ENCODE assay signal across 9 mouse cellular contexts in the genomic region with DNA sequence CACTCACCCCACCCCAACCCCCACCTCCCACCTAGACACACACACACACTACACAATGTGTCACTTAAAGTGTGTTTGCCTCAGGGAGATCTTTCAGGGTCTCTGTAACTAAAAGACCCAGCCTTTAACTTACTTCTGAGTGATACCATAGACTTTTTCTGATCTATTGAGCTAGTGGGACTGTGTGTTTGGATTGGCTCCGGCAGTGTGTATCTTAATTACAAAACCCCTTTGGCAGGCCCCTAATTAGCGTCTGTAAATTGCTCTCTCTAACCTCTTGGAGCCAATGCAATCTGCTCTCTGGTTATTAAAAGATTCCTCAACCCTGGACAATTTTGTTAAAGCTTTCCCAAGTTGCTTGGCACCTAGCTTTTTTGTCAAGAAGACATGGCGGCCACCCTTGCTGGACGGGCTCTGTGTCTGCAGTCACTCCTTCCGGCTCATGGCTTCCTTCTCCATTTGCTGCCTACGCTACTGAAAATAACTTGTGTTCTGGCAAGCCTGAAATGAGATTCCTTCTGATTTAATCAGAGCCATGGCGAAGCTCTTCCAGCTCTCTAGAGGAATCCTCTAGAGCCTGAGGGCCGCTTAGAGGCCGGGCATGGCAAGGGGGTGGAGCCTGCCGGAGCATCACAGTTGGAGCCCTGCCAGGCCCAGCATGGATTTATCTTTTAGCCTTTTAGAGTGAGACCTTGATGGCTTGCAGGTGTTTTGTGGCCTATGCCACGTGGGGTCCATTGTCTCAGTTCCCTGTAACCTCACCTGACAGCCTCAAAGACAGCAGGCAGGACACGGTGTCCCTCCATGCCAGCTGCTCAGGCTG. TPM values are rescaled to one million over a fixed set of nuclear protein-coding genes. Genes with fewer than 3 reads are reported as not detected.
DNase-seq lines count a peak whose midpoint lies in the region; ATAC-seq lines count a peak whose summit lies in the region.
"Had no signal": no experiment of that assay in that cellular context is flagged by ENCODE, and none has a peak within 500 bp of the region (broad histone marks: within the 10 kb centered on the region; RNA-seq: fewer than 3 reads in every experiment).

No protein-coding gene starts in this region.

- no peaks in the 10 kb centered on the region for H3K4me1 ChIP-seq in neural tube, embryonic 11.5 days (ENCODE audit: control insufficient read depth, insufficient read depth, low read length)

- no peak overlapping the region for H3K27ac ChIP-seq in neural tube, embryonic 11.5 days (ENCODE audit: low read depth, low read length)
- H3K27ac ChIP-seq: limb, embryonic 12.5 days had no signal

- H3K36me3 ChIP-seq in neural tube, embryonic 11.5 days (ENCODE audit: control insufficient read depth, insufficient read depth, low read length), result no peaks in the 10 kb centered on the region
- H3K36me3 ChIP-seq: limb, embryonic 12.5 days had no signal

- WGBS in neural tube, embryonic 11.5 days, result 53% methylated on average over 12 of the region's 12 CpGs

- H3K9me3 ChIP-seq in neural tube, embryonic 11.5 days (ENCODE audit: control insufficient read depth, low read length), result no peaks in the 10 kb centered on the region
- H3K9me3 ChIP-seq: limb, embryonic 12.5 days had no signal

- H3K4me3 ChIP-seq in neural tube, embryonic 11.5 days (ENCODE audit: low read depth, low read length), result no peak overlapping the region
- H3K4me3 ChIP-seq: limb, embryonic 12.5 days had no signal

- no peak overlapping the region; the same call in 1 of the 2 replicates for H3K9ac ChIP-seq in neural tube, embryonic 11.5 days (ENCODE audit: low read length)
- H3K9ac ChIP-seq: limb, embryonic 12.5 days had no signal

- peak; percentile 53; the same call in 1 of the 2 replicates for ATAC-seq in neural tube, embryonic 11.5 days (ENCODE audit: insufficient read depth, low FRiP score, low TSS enrichment)
- ATAC-seq in activated CD4-positive, CD25-positive, alpha-beta regulatory T cell, adult 4 months, result no peak
- no peak for ATAC-seq in granulocyte monocyte progenitor cell, adult 5-6 weeks (replicated peaks; ENCODE audit: poor library complexity, severe bottlenecking)

- DNase-seq in embryo, embryonic 10.5 days (ENCODE audit: low spot score), result peak; percentile 19
- no peak for DNase-seq in embryo, embryonic 9.5 days (ENCODE audit: extremely low spot score)
- peak; percentile 42 for DNase-seq in neural tube, embryonic 11.5 days (ENCODE audit: low spot score)
- no peak for DNase-seq in neural tube, embryonic 10.5 days (ENCODE audit: extremely low spot score, low spot score)
- peak; percentile 54 for DNase-seq in kidney, postnatal 10 days
- DNase-seq in right cerebral cortex, adult 18-20 months, result peak; percentile 77

- H3K27me3 ChIP-seq in neural tube, embryonic 11.5 days (ENCODE audit: control insufficient read depth, insufficient read depth, low read length), result no peaks in the 10 kb centered on the region
- H3K27me3 ChIP-seq: limb, embryonic 12.5 days had no signal

- no peak overlapping the region for H3K4me2 ChIP-seq in neural tube, embryonic 11.5 days (ENCODE audit: low read depth)
- H3K4me2 ChIP-seq: limb, embryonic 12.5 days had no signal

RNA-seq across cellular contexts. Expression of a gene that starts 46.9 kb away (rescaled TPM):
- polyA plus RNA-seq in neural tube, embryonic 11.5 days (2014; fragmentation: Nextera tagmentation; extraction: Ambion mirVana), result 3.9 and 4.0 TPM in 2 replicates
- polyA plus RNA-seq in activated CD4-positive, CD25-positive, alpha-beta regulatory T cell, adult 4 months (2017; shearing (Covaris generic)), result 100 to 1,000 TPM; 100 to 110 TPM
- 0.21 TPM in 1 of 2 replicates, not detected in the other for total RNA-seq in granulocyte monocyte progenitor cell, adult 5-6 weeks (2014; fragmentation: Nextera tagmentation)
- 0.31 TPM in 1 of 2 replicates, not detected in the other for total RNA-seq in granulocyte monocyte progenitor cell, adult 5-6 weeks (2017)

RNA-seq across cellular contexts. Expression of a gene that starts 55.8 kb away (rescaled TPM):
- polyA plus RNA-seq in neural tube, embryonic 11.5 days (2014; fragmentation: Nextera tagmentation; extraction: Ambion mirVana), result 41.1 and 45.2 TPM in 2 replicates
- polyA plus RNA-seq in activated CD4-positive, CD25-positive, alpha-beta regulatory T cell, adult 4 months (2017; shearing (Covaris generic)), result under 1 TPM; 0.77 to 0.96 TPM
- total RNA-seq in granulocyte monocyte progenitor cell, adult 5-6 weeks (2014; fragmentation: Nextera tagmentation), result 2.2 and 2.4 TPM in 2 replicates
- total RNA-seq in granulocyte monocyte progenitor cell, adult 5-6 weeks (2017), result 7.4 and 10.0 TPM in 2 replicates

Comparison
In these comparisons a context has a peak if more than half of its experiments do, and no peak if none do; other contexts are left out.
1. DNase-seq: peak in embryo, embryonic 10.5 days (single experiment), neural tube, embryonic 11.5 days (single experiment), kidney, postnatal 10 days (single experiment) and right cerebral cortex, adult 18-20 months (single experiment); none in embryo, embryonic 9.5 days (single experiment) and neural tube, embryonic 10.5 days (single experiment).
2. RNA of a gene that starts 46.9 kb away (polyA plus RNA-seq): 100 to 110 TPM in activated CD4-positive, CD25-positive, alpha-beta regulatory T cell, adult 4 months; 3.9 to 4.0 TPM in neural tube, embryonic 11.5 days; every median in the first group is over 10 times any median in the second.
3. RNA of a gene that starts 55.8 kb away (polyA plus RNA-seq): 41.1 to 45.2 TPM in neural tube, embryonic 11.5 days; 0.77 to 0.96 TPM in activated CD4-positive, CD25-positive, alpha-beta regulatory T cell, adult 4 months; every median in the first group is over 10 times any median in the second.